Mouse (Mus musculus) MEL (cell line): ENCODE measurements around the gene 3110082I17Rik.

Experiments used
- CTCF ChIP-seq, 3 experiments: IDR thresholded peaks in 2 of 3; conservative IDR thresholded peaks in 1 of 3; 2 replicates each; pipeline ENCODE4 v1.5.1; 2011 to 2012; ENCODE audit warnings: low read length in 3 of 3, low read depth in 2 of 3, mild to moderate bottlenecking in 2 of 3, improper control_type of control experiment in 1 of 3, inconsistent platforms in 1 of 3, mixed read lengths in 1 of 3, moderate library complexity in 1 of 3; ENCODE audit not compliant: control insufficient read depth in 1 of 3, insufficient read depth in 1 of 3, poor library complexity in 1 of 3, severe bottlenecking in 1 of 3
- EP300 ChIP-seq, 2 experiments: IDR thresholded peaks; 2 replicates each; pipeline ENCODE4 v1.6.1; 2011; ENCODE audit warnings: improper control_type of control experiment in 2 of 2, low read length in 2 of 2, low read depth in 1 of 2, mild to moderate bottlenecking in 1 of 2
- ETS1 ChIP-seq: IDR thresholded peaks from 2 replicates; pipeline ENCODE4 v1.6.1; 2012; ENCODE audit warnings: low read depth, mild to moderate bottlenecking, inconsistent platforms, low read length, improper control_type of control experiment, moderate library complexity
- HCFC1 ChIP-seq: IDR thresholded peaks from 2 replicates; pipeline ENCODE4 v1.6.1; 2012; ENCODE audit warnings: low read depth, mild to moderate bottlenecking, inconsistent platforms, low read length, improper control_type of control experiment, moderate library complexity
- JUND ChIP-seq: IDR thresholded peaks from 2 replicates; pipeline ENCODE4 v1.6.1; 2011; ENCODE audit warnings: low read depth, mild to moderate bottlenecking, improper control_type of control experiment, low read length
- POLR2A ChIP-seq, 2 experiments: IDR thresholded peaks; 2 replicates each; pipeline ENCODE4 v1.6.1; 2011 to 2012; ENCODE audit warnings: low read length in 2 of 2, mild to moderate bottlenecking in 2 of 2, control low read depth in 1 of 2, improper control_type of control experiment in 1 of 2, low read depth in 1 of 2, moderate library complexity in 1 of 2; ENCODE audit not compliant: control insufficient read depth in 1 of 2, insufficient read depth in 1 of 2, poor library complexity in 1 of 2
- POLR2AphosphoS2 ChIP-seq: IDR thresholded peaks from 2 replicates; pipeline ENCODE4 v1.6.1; 2011; ENCODE audit warnings: low read length, improper control_type of control experiment
- TAL1 ChIP-seq: IDR thresholded peaks from 2 replicates; pipeline ENCODE4 v1.6.1; 2012; ENCODE audit warnings: mild to moderate bottlenecking, inconsistent platforms, low read length, moderate library complexity, mixed read lengths
- ZNF384 ChIP-seq: IDR thresholded peaks from 2 replicates; pipeline ENCODE4 v1.6.1; 2012; ENCODE audit warnings: low read depth, mild to moderate bottlenecking, inconsistent platforms, low read length, improper control_type of control experiment

DNA sequence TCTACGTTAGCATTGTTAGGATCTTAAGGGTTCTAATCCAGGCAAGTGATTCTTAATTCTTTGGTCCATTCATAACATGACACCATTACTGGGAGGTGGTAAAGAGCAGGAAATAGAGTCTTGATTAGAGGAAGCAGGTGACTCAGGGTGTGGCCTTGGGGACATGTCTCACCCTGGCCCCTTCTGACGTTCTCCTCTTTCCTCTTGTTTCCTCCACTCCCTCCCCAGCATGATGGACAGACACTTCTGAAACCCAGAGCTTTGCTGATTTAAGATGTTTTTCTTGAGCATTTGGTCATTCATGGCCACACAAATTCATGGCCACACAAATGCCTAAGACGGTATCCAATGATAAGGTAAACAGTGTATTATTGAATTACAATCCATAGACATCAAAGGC lies 150.4 kb downstream of the 3110082I17Rik start:
- TF ChIP-seq TAL1 (no peak), POLR2A (IDR thresholded peaks at IDR 0.05; ENCODE audit: control insufficient read depth in 1 of 2, insufficient read depth in 1 of 2, low read depth in 1 of 2, low read length in 2 of 2, poor library complexity in 1 of 2) (no peak), CTCF (IDR thresholded peaks at IDR 0.05 in 2 of 3, conservative IDR thresholded peaks at IDR 0.05 in 1 of 3; ENCODE audit: control insufficient read depth in 1 of 3, insufficient read depth in 1 of 3, low read depth in 2 of 3, low read length in 3 of 3, poor library complexity in 1 of 3, severe bottlenecking in 1 of 3) (no peak), POLR2AphosphoS2 (no peak), ETS1 (no peak), EP300 (IDR thresholded peaks at IDR 0.05; ENCODE audit: low read depth in 1 of 2, low read length in 2 of 2) (no peak), HCFC1 (no peak), JUND (no peak), ZNF384 (no peak)
